Comparison of ENCODE assay signal across 11 mouse cellular contexts in genomic region chr4:41470684-41471383, GRCm38 (mm10). TPM values are rescaled to one million over a fixed set of nuclear protein-coding genes. Genes with fewer than 3 reads are reported as not detected.
DNase-seq lines count a peak whose midpoint lies in the region; ATAC-seq and TF ChIP-seq lines count a peak whose summit lies in the region.
"Had no signal": no experiment of that assay in that cellular context is flagged by ENCODE, and none has a peak within 500 bp of the region (broad histone marks: within the 10 kb centered on the region; RNA-seq: fewer than 3 reads in every experiment).

No protein-coding gene starts in this region.

- H3K4me3 ChIP-seq in hindbrain, embryonic 10.5 days: no peak overlapping the region
- H3K4me3 ChIP-seq in limb, embryonic 14.5 days (replicated peaks; ENCODE audit: low read length): no peak overlapping the region
- H3K4me3 ChIP-seq: limb, embryonic 12.5 days had no signal

- WGBS in hindbrain, embryonic 10.5 days: 36% methylated on average over 5 of the region's 5 CpGs
- 37% methylated on average over 5 of the region's 5 CpGs for WGBS in limb, embryonic 14.5 days

- peak; percentile 48 for DNase-seq in embryo, embryonic 10.5 days (ENCODE audit: low spot score)
- no peak for DNase-seq in embryo, embryonic 10 days (ENCODE audit: low spot score)
- DNase-seq in NIH3T3 (ENCODE audit: low read depth): peak; percentile 12
- peak; percentile 27 for DNase-seq in hindbrain, embryonic 10.5 days (ENCODE audit: low spot score)
- peak; percentile 5 for DNase-seq in limb, embryonic 14.5 days (ENCODE audit: low spot score)
- DNase-seq in adrenal gland, postnatal 25 days: no peak
- no peak for DNase-seq in urinary bladder, postnatal 14 days (ENCODE audit: low spot score)
- DNase-seq in thymus, postnatal 4 days: no peak
- DNase-seq: gastrocnemius, postnatal 36 days had no signal

- no peaks in the 10 kb centered on the region for H3K27me3 ChIP-seq in hindbrain, embryonic 10.5 days (ENCODE audit: insufficient read depth, poor library complexity, severe bottlenecking)
- H3K27me3 ChIP-seq in limb, embryonic 14.5 days (ENCODE audit: control insufficient read depth, insufficient read depth, low read length): no peaks in the 10 kb centered on the region

- no peaks in the 10 kb centered on the region for H3K9me3 ChIP-seq in hindbrain, embryonic 10.5 days
- H3K9me3 ChIP-seq in limb, embryonic 14.5 days (ENCODE audit: control insufficient read depth, low read length): no peaks in the 10 kb centered on the region
- H3K9me3 ChIP-seq: limb, embryonic 12.5 days had no signal

- H3K9ac ChIP-seq in limb, embryonic 14.5 days (ENCODE audit: low read depth, low read length, severe bottlenecking): no peak overlapping the region
- H3K9ac ChIP-seq: limb, embryonic 12.5 days had no signal

- H3K27ac ChIP-seq in hindbrain, embryonic 10.5 days: peak overlapping the region; percentile 80
- H3K27ac ChIP-seq in limb, embryonic 14.5 days (replicated peaks; ENCODE audit: low read depth, low read length): no peak overlapping the region
- H3K27ac ChIP-seq: limb, embryonic 12.5 days had no signal

- no peak for TF ChIP-seq POLR2A in limb, embryonic 14.5 days (IDR thresholded peaks at IDR 0.05; ENCODE audit: borderline replicate concordance, extremely low read depth, insufficient read depth, insufficient read length)

- peaks cover 29% of the 10 kb centered on the region for H3K4me1 ChIP-seq in hindbrain, embryonic 10.5 days (replicated peaks)
- 0 out of 2 replicates have a peak, but pooled peaks cover 6% of the 10 kb centered on the region for H3K4me1 ChIP-seq in limb, embryonic 14.5 days (ENCODE audit: control insufficient read depth, insufficient read depth, low read length)

- ATAC-seq in limb, embryonic 14.5 days (ENCODE audit: low FRiP score, low read depth): no peak

- H3K36me3 ChIP-seq in hindbrain, embryonic 10.5 days: peaks cover 6% of the 10 kb centered on the region; the same call in 1 of the 2 replicates
- no peaks in the 10 kb centered on the region for H3K36me3 ChIP-seq in limb, embryonic 14.5 days (ENCODE audit: control insufficient read depth, insufficient read depth, low read length)
- H3K36me3 ChIP-seq: limb, embryonic 12.5 days had no signal

- no peak overlapping the region for H3K4me2 ChIP-seq in limb, embryonic 14.5 days (replicated peaks; ENCODE audit: low read depth, low read length, severe bottlenecking)
- H3K4me2 ChIP-seq: limb, embryonic 12.5 days had no signal

RNA-seq across cellular contexts. Expression of gene Nudt2, which starts 5.9 kb away (rescaled TPM):
- polyA plus RNA-seq in hindbrain, embryonic 10.5 days (2016; fragmentation: Nextera tagmentation; extraction: Ambion mirVana): 57.6 and 73.0 TPM in 2 replicates
- polyA plus RNA-seq in limb, embryonic 14.5 days (2012; rRNA removed): 19.1 and 32.6 TPM in 2 replicates
- polyA plus RNA-seq in limb, embryonic 14.5 days (2014; fragmentation: Nextera tagmentation; extraction: Ambion mirVana): 47.7 and 52.8 TPM in 2 replicates
- 27.3 and 38.0 TPM in 2 replicates for total RNA-seq in adrenal gland, postnatal 25 days (2021)

RNA-seq across cellular contexts. Expression of gene Kif24, which starts 6.1 kb away (rescaled TPM):
- polyA plus RNA-seq in hindbrain, embryonic 10.5 days (2016; fragmentation: Nextera tagmentation; extraction: Ambion mirVana): 13.7 and 14.6 TPM in 2 replicates
- polyA plus RNA-seq in limb, embryonic 14.5 days (2012; rRNA removed): 7.0 and 7.2 TPM in 2 replicates
- 4.3 and 4.6 TPM in 2 replicates for polyA plus RNA-seq in limb, embryonic 14.5 days (2014; fragmentation: Nextera tagmentation; extraction: Ambion mirVana)
- 2.7 TPM in 2 replicates for total RNA-seq in adrenal gland, postnatal 25 days (2021)

RNA-seq across cellular contexts. Expression of gene AI464131, which starts 32.0 kb away (rescaled TPM):
- 7.4 and 9.1 TPM in 2 replicates for polyA plus RNA-seq in hindbrain, embryonic 10.5 days (2016; fragmentation: Nextera tagmentation; extraction: Ambion mirVana)
- polyA plus RNA-seq in limb, embryonic 14.5 days (2012; rRNA removed): 5.4 and 5.5 TPM in 2 replicates
- 4.7 and 5.9 TPM in 2 replicates for polyA plus RNA-seq in limb, embryonic 14.5 days (2014; fragmentation: Nextera tagmentation; extraction: Ambion mirVana)
- 15.4 and 17.4 TPM in 2 replicates for total RNA-seq in adrenal gland, postnatal 25 days (2021)
- total RNA-seq: neutrophil, adult 5-6 weeks had no signal

RNA-seq across cellular contexts. Expression of gene 1110017D15Rik, which starts 46.3 kb away (rescaled TPM):
- polyA plus RNA-seq in hindbrain, embryonic 10.5 days (2016; fragmentation: Nextera tagmentation; extraction: Ambion mirVana): 8.1 and 14.7 TPM in 2 replicates
- polyA plus RNA-seq in limb, embryonic 14.5 days (2012; rRNA removed): 0.76 and 0.78 TPM in 2 replicates
- polyA plus RNA-seq in limb, embryonic 14.5 days (2014; fragmentation: Nextera tagmentation; extraction: Ambion mirVana): 0.44 and 0.50 TPM in 2 replicates
- 0.82 TPM in 1 of 2 replicates, not detected in the other for total RNA-seq in adrenal gland, postnatal 25 days (2021)
- total RNA-seq: neutrophil, adult 5-6 weeks had no signal

Comparison
In these comparisons a context has a peak if more than half of its experiments do, and no peak if none do; other contexts are left out.
1. DNase-seq: peak in embryo, embryonic 10.5 days (single experiment), NIH3T3 (single experiment), hindbrain, embryonic 10.5 days (single experiment) and limb, embryonic 14.5 days (single experiment); none in embryo, embryonic 10 days (single experiment), adrenal gland, postnatal 25 days (single experiment), urinary bladder, postnatal 14 days (single experiment) and thymus, postnatal 4 days (single experiment).